Mouse (Mus musculus) olfactory bulb, adult 2 months (tissue): ENCODE results near the gene Shisal1.

Source experiments
- CTCF ChIP-seq: fragments of 200-500 bp; IDR thresholded peaks from 2 replicates; pipeline ENCODE4 v1.5.1; 2012; ENCODE audit warnings: low read depth, mild to moderate bottlenecking, low read length, moderate library complexity; ENCODE audit not compliant: insufficient read depth
- POLR2A ChIP-seq: fragments of 200-500 bp; IDR thresholded peaks from 2 replicates; pipeline ENCODE4 v1.6.1; 2012; ENCODE audit warnings: mild to moderate bottlenecking, low read depth, low read length, moderate library complexity; ENCODE audit not compliant: insufficient read depth

DNA sequence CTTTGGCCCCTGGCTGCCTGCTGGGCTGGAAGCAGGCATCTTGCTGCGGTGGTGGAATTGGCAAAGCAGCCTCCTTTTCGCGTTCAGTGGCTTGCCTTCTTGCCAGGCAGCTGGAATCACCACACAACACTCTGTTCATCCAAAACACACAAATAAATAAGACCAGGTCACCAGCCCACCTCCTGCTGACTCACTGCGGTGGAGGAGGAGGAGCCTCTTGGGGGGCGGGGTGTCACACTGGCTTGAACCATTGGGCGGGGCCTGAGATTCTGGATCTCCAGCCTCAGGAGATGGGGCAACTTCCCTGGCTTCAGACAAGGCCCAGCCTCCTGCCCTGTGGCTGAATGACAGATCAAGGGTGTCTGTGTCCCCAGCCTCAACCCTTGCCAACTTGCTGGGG is 34.5 kb downstream of the Shisal1 start:
- TF ChIP-seq POLR2A, result no peak
- TF ChIP-seq CTCF, result no peak
